Mouse (Mus musculus) neural tube, embryonic 12.5 days (tissue): Measurements from ENCODE around the gene Mybpc3. TPM values are rescaled to one million over a fixed set of nuclear protein-coding genes. Genes with fewer than 3 reads are reported as not detected.
A peak's percentile ranks its signal among the peaks of the same experiment; 100 is the strongest.

Experiments
- ATAC-seq: fragments of 200-750 bp; cut with Nextera tagmentation; 2 replicates; pipeline ENCODE4 v1.8.0; 2017; ENCODE audit warnings: low read depth, mild to moderate bottlenecking, moderate TSS enrichment, moderate library complexity; ENCODE audit not compliant: low FRiP score
- H3K27ac ChIP-seq: fragments of 300-500 bp; sonication (generic); 2 replicates; pipeline ENCODE4 v1.5.1; 2016
- H3K27me3 ChIP-seq: fragments of 300-500 bp; sonication (generic); replicated peaks from 2 replicates; pipeline ENCODE4 v1.6.1; 2016; ENCODE audit warnings: mild to moderate bottlenecking
- H3K36me3 ChIP-seq: fragments of 300-500 bp; sonication (generic); 2 replicates; pipeline ENCODE4 v1.6.1; 2016; ENCODE audit warnings: mild to moderate bottlenecking
- H3K4me1 ChIP-seq: fragments of 300-500 bp; sonication (generic); 2 replicates; pipeline ENCODE4 v1.6.1; 2016
- H3K4me2 ChIP-seq: fragments of 300-500 bp; sonication (generic); replicated peaks from 2 replicates; pipeline ENCODE4 v1.6.1; 2016; ENCODE audit warnings: mild to moderate bottlenecking
- H3K4me3 ChIP-seq: fragments of 300-500 bp; sonication (generic); 2 replicates; pipeline ENCODE4 v1.5.1; 2016
- H3K9ac ChIP-seq: fragments of 300-500 bp; sonication (generic); 2 replicates; pipeline ENCODE4 v1.6.1; 2016; ENCODE audit warnings: mild to moderate bottlenecking
- H3K9me3 ChIP-seq: fragments of 300-500 bp; sonication (generic); 2 replicates; pipeline ENCODE4 v1.6.1; 2016; ENCODE audit warnings: mild to moderate bottlenecking
- WGBS: fragments of 180-500 bp; shearing (Covaris S2); methylation state at CpG from one replicate; pipeline ENCODE4 v1.1.7; 2016; 5-methylcytosine and 5-hydroxymethylcytosine counted together
- polyA plus RNA-seq: library from polyadenylated mRNA; unstranded; fragments of >200 nt; fragmentation: Nextera tagmentation; extraction: Ambion mirVana; gene quantifications from 2 replicates; pipeline ENCODE4 v1.2.1, GENCODE M21; 2016

The Mybpc3 gene
- polyA plus RNA-seq, 1 experiment from 2014 or later: 0.30 TPM

DNA sequence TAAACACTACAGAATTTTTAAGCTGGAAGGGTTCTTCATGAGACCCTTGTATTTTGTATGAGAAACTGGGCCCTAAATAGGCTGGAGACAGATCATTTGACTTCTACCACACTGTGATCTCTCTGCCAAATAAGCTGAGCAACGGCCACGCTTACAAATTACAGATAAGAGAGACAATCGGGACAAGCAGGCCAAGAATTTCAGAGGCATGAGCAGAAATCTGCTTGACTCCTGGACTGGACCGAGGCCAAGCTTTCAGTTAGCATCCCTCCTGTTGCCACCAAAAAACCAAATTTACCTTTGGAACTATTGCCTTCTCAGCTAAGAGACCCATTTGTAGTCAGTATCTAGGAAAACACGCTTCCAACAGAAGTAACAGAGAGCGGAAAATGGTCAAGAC lies 42.6 kb downstream of the Mybpc3 start:
- H3K4me2 ChIP-seq: no peak overlapping the region
- H3K9me3 ChIP-seq: no peaks in the 10 kb centered on the region
- no peak overlapping the region for H3K9ac ChIP-seq
- peaks cover 80% of the 10 kb centered on the region for H3K36me3 ChIP-seq
- no peak overlapping the region for H3K4me3 ChIP-seq
- H3K4me1 ChIP-seq: no peaks in the 10 kb centered on the region
- H3K27me3 ChIP-seq: no peaks in the 10 kb centered on the region
- no peak overlapping the region for H3K27ac ChIP-seq
- WGBS: 94% methylated on average over 6 of the region's 6 CpGs
- ATAC-seq: no peak

DNA sequence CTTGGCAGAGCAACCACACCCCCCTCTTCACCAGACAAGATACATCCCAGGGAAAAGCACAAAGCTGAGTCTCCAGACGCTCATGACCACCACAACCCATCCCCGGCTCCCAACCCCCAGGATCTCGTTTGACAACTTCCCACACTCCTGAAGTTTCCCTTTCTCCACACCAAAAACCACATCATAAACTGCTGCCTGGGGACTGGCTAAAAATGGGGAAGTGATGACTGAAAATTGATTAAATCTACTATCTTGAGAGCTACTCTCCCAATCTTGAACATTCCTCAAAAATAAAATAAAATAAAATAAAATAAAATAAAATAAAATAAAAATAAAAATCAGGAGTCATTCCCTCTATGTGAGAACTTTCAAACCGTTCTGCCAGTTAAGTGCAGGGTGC lies 45.0 kb downstream of the Mybpc3 start:
- no peaks in the 10 kb centered on the region for H3K27me3 ChIP-seq
- 85% methylated on average over 4 of the region's 4 CpGs for WGBS

GRCm38 (mm10) chr2:91163532-91163931 lies 45.6 kb downstream of the Mybpc3 start:
- Histone ChIP-seq H3K4me3 (no peak overlapping the region), H3K27me3 (no peaks in the 10 kb centered on the region), H3K9me3 (no peaks in the 10 kb centered on the region), H3K36me3 (peaks cover 76% of the 10 kb centered on the region), H3K4me2 (no peak overlapping the region), H3K9ac (no peak overlapping the region), H3K27ac (no peak overlapping the region), H3K4me1 (no peaks in the 10 kb centered on the region)
- 86% methylated on average over 5 of the region's 5 CpGs for WGBS
- no peak for ATAC-seq

More for the DNA sequence above, 45.0 kb downstream of the Mybpc3 start:
- no peak for ATAC-seq
- no peak overlapping the region for H3K9ac ChIP-seq
- no peak overlapping the region for H3K27ac ChIP-seq
- H3K36me3 ChIP-seq: peaks cover 79% of the 10 kb centered on the region
- H3K4me2 ChIP-seq: no peak overlapping the region
- H3K4me1 ChIP-seq: no peaks in the 10 kb centered on the region
- H3K9me3 ChIP-seq: no peaks in the 10 kb centered on the region
- no peak overlapping the region for H3K4me3 ChIP-seq

DNA sequence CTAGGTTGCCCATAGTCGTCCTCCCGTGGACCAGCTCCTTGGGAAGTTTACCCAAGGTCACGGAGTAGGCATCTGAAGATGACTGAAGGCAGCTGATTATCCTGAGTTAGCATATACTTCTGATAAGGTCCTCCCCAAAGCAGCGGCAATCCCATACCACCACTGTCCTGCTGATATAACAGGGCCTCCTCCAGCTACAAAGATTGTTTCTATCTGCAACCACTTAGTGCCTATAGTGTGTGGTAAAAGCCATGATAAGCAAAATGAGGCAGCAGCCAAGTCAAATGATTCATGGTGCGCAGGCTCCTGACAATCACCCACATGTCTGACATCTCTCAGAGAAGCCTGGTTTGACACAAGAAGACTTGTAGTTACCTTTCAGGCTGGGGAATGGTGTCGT lies 47.0 kb downstream of the Mybpc3 start:
- ATAC-seq: no peak
- Histone ChIP-seq H3K4me3 (no peak overlapping the region), H3K36me3 (peaks cover 78% of the 10 kb centered on the region), H3K27ac (no peak overlapping the region), H3K27me3 (no peaks in the 10 kb centered on the region), H3K9me3 (no peaks in the 10 kb centered on the region), H3K4me2 (no peak overlapping the region), H3K4me1 (no peaks in the 10 kb centered on the region), H3K9ac (no peak overlapping the region)
- 91% methylated on average over 6 of the region's 6 CpGs for WGBS

- H3K9me3 ChIP-seq: no peaks in the 10 kb centered on the region
- ATAC-seq: no peak
- H3K27me3 ChIP-seq: no peaks in the 10 kb centered on the region
- no peak overlapping the region for H3K4me2 ChIP-seq
- H3K4me1 ChIP-seq: no peaks in the 10 kb centered on the region
- peaks cover 80% of the 10 kb centered on the region for H3K36me3 ChIP-seq
- no peak overlapping the region for H3K9ac ChIP-seq
- no peak overlapping the region for H3K27ac ChIP-seq
- WGBS: 70% methylated on average over 4 of the region's 4 CpGs
- no peak overlapping the region for H3K4me3 ChIP-seq
Observed at GRCm38 (mm10) chr2:91167629-91168028, 49.7 kb downstream of the Mybpc3 start.

- no peak for ATAC-seq
- Histone ChIP-seq H3K4me1 (no peaks in the 10 kb centered on the region), H3K4me3 (no peak overlapping the region), H3K36me3 (peaks cover 76% of the 10 kb centered on the region), H3K27ac (no peak overlapping the region), H3K4me2 (no peak overlapping the region), H3K27me3 (no peaks in the 10 kb centered on the region), H3K9ac (no peak overlapping the region), H3K9me3 (no peaks in the 10 kb centered on the region)
- WGBS: 90% methylated on average over 25 of the region's 25 CpGs
Observed at GRCm38 (mm10) chr2:91169587-91170322, 51.8 kb downstream of the Mybpc3 start.

GRCm38 (mm10) chr2:91175490-91175889 lies 57.5 kb downstream of the Mybpc3 start:
- H3K4me2 ChIP-seq: no peak overlapping the region
- H3K36me3 ChIP-seq: peaks cover 61% of the 10 kb centered on the region
- no peaks in the 10 kb centered on the region for H3K4me1 ChIP-seq
- no peak overlapping the region for H3K9ac ChIP-seq
- ATAC-seq: no peak
- H3K4me3 ChIP-seq: no peak overlapping the region
- no peak overlapping the region for H3K27ac ChIP-seq
- no peaks in the 10 kb centered on the region for H3K27me3 ChIP-seq
- no peaks in the 10 kb centered on the region for H3K9me3 ChIP-seq
- WGBS: 94% methylated on average over 4 of the region's 4 CpGs

- Histone ChIP-seq H3K27ac (no peak overlapping the region), H3K9me3 (no peaks in the 10 kb centered on the region), H3K36me3 (peaks cover 58% of the 10 kb centered on the region), H3K9ac (no peak overlapping the region), H3K27me3 (no peaks in the 10 kb centered on the region), H3K4me1 (peaks cover 4% of the 10 kb centered on the region; the same call in 1 of the 2 replicates), H3K4me2 (no peak overlapping the region), H3K4me3 (no peak overlapping the region)
- WGBS: 84% methylated on average over 6 of the region's 6 CpGs
- no peak for ATAC-seq
Observed at GRCm38 (mm10) chr2:91176234-91176633, 58.3 kb downstream of the Mybpc3 start.

- Histone ChIP-seq H3K4me3 (no peak overlapping the region), H3K4me2 (no peak overlapping the region), H3K9ac (peak overlapping the region; percentile 26; the same call in 1 of the 2 replicates), H3K27ac (no peak overlapping the region), H3K9me3 (no peaks in the 10 kb centered on the region), H3K36me3 (peaks cover 29% of the 10 kb centered on the region), H3K27me3 (no peaks in the 10 kb centered on the region), H3K4me1 (peaks cover 22% of the 10 kb centered on the region)
- no peak for ATAC-seq
- WGBS: 43% methylated on average over 4 of the region's 4 CpGs
Observed at GRCm38 (mm10) chr2:91179825-91180224, 61.9 kb downstream of the Mybpc3 start.

DNA sequence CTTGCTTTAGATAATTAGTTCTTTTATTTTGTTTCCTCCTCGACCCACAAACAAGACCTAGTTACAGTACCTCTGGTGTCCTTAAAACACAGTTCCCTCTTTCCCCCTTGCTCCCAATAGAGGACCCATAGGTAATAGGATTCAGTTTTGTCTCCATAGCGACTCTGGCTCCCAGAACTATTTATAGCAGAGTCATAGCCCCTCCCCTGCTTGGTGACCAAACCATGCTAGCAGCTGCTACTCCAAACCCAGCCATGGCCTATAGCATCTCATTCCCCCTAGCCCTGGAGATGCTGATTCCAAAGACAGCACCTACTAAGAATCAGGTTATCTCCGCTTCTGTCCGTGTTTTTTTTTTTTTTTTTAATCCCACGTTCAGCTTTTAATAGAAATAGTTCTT lies 62.8 kb downstream of the Mybpc3 start:
- Histone ChIP-seq H3K9me3 (no peaks in the 10 kb centered on the region), H3K9ac (no peak overlapping the region), H3K4me1 (peaks cover 22% of the 10 kb centered on the region), H3K36me3 (peaks cover 21% of the 10 kb centered on the region), H3K4me3 (no peak overlapping the region), H3K4me2 (peak overlapping the region; percentile 80; the same call in 1 of the 2 replicates), H3K27me3 (no peaks in the 10 kb centered on the region), H3K27ac (no peak overlapping the region)
- 72% methylated on average over 5 of the region's 5 CpGs for WGBS
- no peak for ATAC-seq

DNA sequence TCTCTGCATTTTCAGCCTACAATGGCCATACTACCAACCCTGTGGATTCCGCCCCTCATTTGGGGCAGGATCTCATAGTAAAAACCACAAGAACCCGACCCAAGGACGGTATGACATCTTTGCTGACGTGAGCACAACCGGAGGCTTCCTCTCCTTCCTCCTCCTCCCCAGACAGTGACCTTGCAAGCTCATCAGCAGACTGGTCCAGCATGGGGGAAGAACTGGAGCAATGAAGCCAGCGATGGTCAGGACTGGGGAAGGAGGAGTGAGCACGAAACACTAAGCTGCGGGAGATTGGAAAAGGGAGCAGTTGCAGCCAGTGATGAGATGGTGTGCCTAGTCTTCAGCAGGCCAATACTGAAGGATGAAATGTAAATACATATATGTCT lies 64.1 kb downstream of the Mybpc3 start:
- 12% methylated on average over 8 of the region's 8 CpGs for WGBS
- Histone ChIP-seq H3K9me3 (no peaks in the 10 kb centered on the region), H3K27me3 (no peaks in the 10 kb centered on the region), H3K4me2 (peak overlapping the region; percentile 80), H3K9ac (peak overlapping the region; percentile 84), H3K27ac (0 out of 2 replicates have a peak overlapping the region, but pooled peaks have one; percentile 1), H3K4me3 (peak overlapping the region; percentile 94), H3K4me1 (peaks cover 22% of the 10 kb centered on the region), H3K36me3 (peaks cover 10% of the 10 kb centered on the region)
- no peak for ATAC-seq

- WGBS: 1% methylated on average over 79 of the region's 81 CpGs
- Histone ChIP-seq H3K4me1 (peaks cover 22% of the 10 kb centered on the region), H3K9ac (peak overlapping the region; percentile 84), H3K4me3 (peak overlapping the region; percentile 94), H3K9me3 (no peaks in the 10 kb centered on the region), H3K27ac (peak overlapping the region; percentile 72), H3K27me3 (no peaks in the 10 kb centered on the region), H3K36me3 (peaks cover 8% of the 10 kb centered on the region), H3K4me2 (peak overlapping the region; percentile 80)
- peak; percentile 96 for ATAC-seq
Observed at GRCm38 (mm10) chr2:91182405-91183147, 64.6 kb downstream of the Mybpc3 start.
